Mouse (Mus musculus): ENCODE measurements around the gene Il3.

DNA sequence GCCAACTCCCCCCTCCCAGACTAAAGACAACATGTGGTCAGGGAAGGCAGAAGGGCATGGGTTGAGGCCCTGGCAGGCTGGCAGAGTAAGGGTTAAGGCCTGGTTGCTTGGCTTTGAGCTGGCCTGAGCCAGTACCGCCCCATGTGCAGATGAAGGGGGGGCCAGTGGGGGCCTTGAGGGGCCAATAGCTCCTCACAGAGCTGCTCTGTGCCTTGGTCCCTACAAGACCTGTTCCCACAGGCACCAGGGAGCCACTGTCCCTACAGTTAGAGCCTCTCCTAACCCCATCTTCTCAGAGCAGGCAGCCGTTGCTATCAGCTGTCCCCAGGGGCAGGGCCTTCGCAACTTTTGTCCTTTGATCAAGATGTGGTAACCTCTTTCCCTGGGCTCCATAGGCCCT is 47.7 kb upstream of the Il3 start:
- TF ChIP-seq E2F4 (IDR thresholded peaks at IDR 0.05; ENCODE audit: insufficient read depth) (no peak), TCF12 (IDR thresholded peaks at IDR 0.05; ENCODE audit: insufficient read depth, poor library complexity, severe bottlenecking) (no peak), POLR2A (IDR thresholded peaks at IDR 0.05; ENCODE audit: insufficient read length, low read depth) (no peak), CEBPB (IDR thresholded peaks at IDR 0.05; ENCODE audit: insufficient read depth, poor library complexity, severe bottlenecking) (no peak), MAX (IDR thresholded peaks at IDR 0.05; ENCODE audit: low read depth) (no peak), USF1 (IDR thresholded peaks at IDR 0.05; ENCODE audit: low read depth) (no peak), POLR2AphosphoS2 (IDR thresholded peaks at IDR 0.05; ENCODE audit: insufficient read length, low read depth) (no peak), MYOG (IDR thresholded peaks at IDR 0.05; ENCODE audit: control insufficient read depth in 1 of 3, insufficient read depth in 1 of 3, insufficient read length in 2 of 3, low read depth in 2 of 3) (no peak), REST (IDR thresholded peaks at IDR 0.05; ENCODE audit: insufficient read depth, insufficient read length) (no peak), MYOD1 (IDR thresholded peaks at IDR 0.05; ENCODE audit: control insufficient read depth in 1 of 3, insufficient read length in 2 of 3, low read depth in 2 of 3) (no peak), SRF (IDR thresholded peaks at IDR 0.05; ENCODE audit: control insufficient read depth, insufficient read length, low read depth) (no peak), TCF3 (IDR thresholded peaks at IDR 0.05; ENCODE audit: insufficient read length, low read depth) (no peak)

All from myocyte (in vitro differentiated cells).